ENCODE assay signal across 1 mouse cellular context in the genomic region with DNA sequence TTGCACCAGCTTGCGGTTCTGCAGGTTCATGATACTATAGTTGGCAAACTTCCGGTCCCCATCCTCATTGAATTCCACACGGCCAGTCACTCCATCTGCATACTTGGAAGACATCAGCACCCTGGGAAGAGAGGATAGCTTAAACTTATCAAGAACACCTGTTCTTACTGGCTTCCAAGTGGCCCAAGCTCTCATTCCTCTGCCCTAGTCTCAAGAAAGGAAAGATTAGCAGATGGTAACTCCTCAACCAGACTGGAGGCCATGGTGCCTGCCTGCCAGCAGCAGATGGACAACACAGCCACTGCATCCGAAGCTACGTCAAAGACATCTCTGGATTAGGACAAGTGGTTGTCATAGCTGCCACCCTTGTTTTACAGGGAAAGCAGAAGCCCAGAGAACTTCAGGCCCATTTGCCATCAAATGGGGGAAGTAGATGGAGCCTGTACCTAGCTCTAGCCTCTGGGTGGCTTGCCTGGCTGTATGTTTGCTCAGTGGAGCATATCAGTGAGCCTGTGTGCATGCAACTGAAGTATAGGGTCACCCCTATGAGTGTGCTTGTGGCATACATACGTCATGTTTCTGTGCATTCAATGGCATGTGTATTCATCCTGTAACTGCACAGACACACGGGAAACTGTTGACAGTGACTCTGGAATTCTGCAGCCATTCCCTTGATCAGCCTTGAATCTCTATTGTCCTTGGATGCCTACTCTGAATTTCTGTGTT.
TF ChIP-seq lines count a peak whose summit lies in the region.

No protein-coding gene starts in this region.

TF ChIP-seq in CH12.LX, 34 proteins besides CTCF, POLR2A, EP300 and RAD21 (continued from another document):
- TF ChIP-seq TCF12 (IDR thresholded peaks at IDR 0.05; ENCODE audit: low read depth, low read length) (no peak), MAFK (IDR thresholded peaks at IDR 0.05; ENCODE audit: insufficient replicate concordance, low read length) (no peak), ZMIZ1 (IDR thresholded peaks at IDR 0.05; ENCODE audit: low read depth, low read length) (no peak), TBP (conservative IDR thresholded peaks at IDR 0.05; ENCODE audit: low read depth, low read length) (no peak), MYC (IDR thresholded peaks at IDR 0.05; ENCODE audit: low read depth, low read length) (no peak), ZC3H11A (IDR thresholded peaks at IDR 0.05; ENCODE audit: low read depth, low read length) (no peak), MEF2A (IDR thresholded peaks at IDR 0.05; ENCODE audit: borderline replicate concordance, low read depth, low read length) (no peak), HCFC1 (IDR thresholded peaks at IDR 0.05; ENCODE audit: low read depth, low read length) (no peak), CHD2 (IDR thresholded peaks at IDR 0.05; ENCODE audit: low read length) (no peak), MAX (IDR thresholded peaks at IDR 0.05; ENCODE audit: low read length) (no peak), MAZ (IDR thresholded peaks at IDR 0.05; ENCODE audit: low read depth, low read length) (no peak), JUN (IDR thresholded peaks at IDR 0.05; ENCODE audit: insufficient read depth, low read depth, low read length) (no peak), ZNF384 (IDR thresholded peaks at IDR 0.05; ENCODE audit: low read depth, low read length) (no peak), JUND (conservative IDR thresholded peaks at IDR 0.05; ENCODE audit: low read depth, low read length) (no peak), SMC3 (IDR thresholded peaks at IDR 0.05; ENCODE audit: low read depth, low read length) (no peak)
